Mouse (Mus musculus) gastrocnemius, adult 8-10 months (tissue): ENCODE data around the gene Fbxw22. TPM values are rescaled to one million over a fixed set of nuclear protein-coding genes. Genes with fewer than 3 reads are reported as not detected.
"Not testable (repeated sequence)": the region's sequence is repeated elsewhere in the genome, so short reads cannot be mapped to it uniquely, and the experiment has no call there.

ENCODE experiments used
- DNase-seq, 2 experiments: peaks; one replicate each; pipeline ENCODE4 v3.0.0; 2022; ENCODE audit warnings: low spot score in 2 of 2
- total RNA-seq, 4 experiments: library from RNA; stranded (reverse); gene quantifications; 2 replicates each; pipeline ENCODE4 v1.2.4; 2022

Gene Fbxw22
- not detected for total RNA-seq

DNA sequence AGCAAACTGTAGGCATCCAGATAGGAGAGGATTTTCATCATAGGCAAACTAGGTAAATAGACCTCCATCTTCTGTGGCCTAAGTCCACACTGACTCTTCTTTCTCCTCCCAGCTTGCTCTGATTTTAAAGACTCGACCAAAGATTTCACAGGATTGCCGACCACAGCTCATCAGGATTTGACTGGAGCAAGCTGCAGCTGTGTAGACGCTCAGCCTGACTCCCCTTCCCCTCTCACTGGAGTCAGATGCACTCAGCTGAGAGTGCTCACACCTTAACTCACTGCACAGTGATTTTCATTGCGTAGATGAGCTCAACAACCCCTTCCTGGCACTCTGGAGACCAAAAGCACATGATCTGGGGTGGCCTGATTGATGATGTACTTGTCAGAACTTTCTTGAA is at the start of gene Fbxw22:
Fbxw22 (minus strand) TSS at position 101 of the 400 bp plus-strand sequence.
- not testable (repeated sequence) for DNase-seq

DNA sequence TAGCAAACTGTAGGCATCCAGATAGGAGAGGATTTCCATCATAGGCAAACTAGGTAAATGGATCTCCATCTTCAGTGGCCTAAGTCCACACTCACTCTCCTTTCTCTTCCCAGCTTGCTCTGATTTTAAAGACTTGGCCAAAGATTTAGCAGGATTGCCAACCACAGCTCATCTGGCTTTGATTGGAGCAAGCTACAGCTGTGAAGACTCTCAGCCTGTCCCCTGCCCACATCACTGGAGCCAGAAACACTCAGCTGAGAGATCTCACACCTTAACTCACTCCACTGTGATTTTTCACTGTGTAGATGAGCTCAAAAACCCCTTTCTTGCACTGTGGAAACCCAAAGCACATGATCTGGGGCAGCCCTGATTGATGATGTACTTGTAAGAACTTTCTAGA is 44.9 kb upstream of the Fbxw22 start, which contains the start of gene Fbxw16:
Fbxw16 (minus strand) TSS at position 101 of the 400 bp plus-strand sequence.
- DNase-seq, result no peak

DNA sequence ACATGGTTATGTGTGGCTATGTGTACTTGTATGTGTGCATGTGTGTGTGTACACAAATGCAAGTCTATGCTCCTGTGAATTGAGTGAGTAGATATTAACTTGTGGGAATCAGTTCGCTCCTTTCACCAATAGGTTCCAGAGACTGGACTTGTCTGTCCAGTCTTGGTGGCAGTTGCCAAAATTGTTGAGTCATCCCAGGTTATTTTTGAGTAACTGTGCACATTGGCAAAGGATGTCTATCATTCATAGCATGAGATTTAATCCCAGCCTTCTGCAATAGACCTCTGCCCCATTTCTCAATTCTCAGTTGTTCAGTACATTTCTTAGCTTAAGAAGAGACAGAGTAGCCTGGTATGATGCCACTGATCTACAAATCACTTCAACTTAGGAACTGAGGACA is 28.9 kb upstream of the Fbxw22 start:
- DNase-seq, result no peak

DNA sequence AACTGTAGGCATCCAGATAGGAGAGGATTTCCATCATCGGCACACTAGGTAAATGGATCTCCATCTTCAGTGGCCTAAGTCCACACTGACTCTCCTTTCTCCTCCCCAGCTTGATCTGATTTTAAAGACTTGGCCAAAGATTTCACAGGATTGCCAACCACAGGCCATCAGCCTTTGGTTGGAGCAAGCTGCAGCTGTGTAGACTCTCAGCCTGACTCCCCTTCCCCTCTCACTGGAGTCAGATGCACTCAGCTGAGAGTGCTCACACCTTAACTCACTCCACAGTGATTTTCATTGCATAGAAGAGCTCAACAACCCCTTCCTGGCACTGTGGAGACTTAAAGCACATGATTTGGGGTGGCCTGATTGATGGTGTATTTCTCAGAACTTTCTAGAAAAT is 64.5 kb downstream of the Fbxw22 start, which contains the start of gene Fbxw28:
Fbxw28 (minus strand) TSS at position 101 of the 400 bp plus-strand sequence.
- not testable (repeated sequence) for DNase-seq

Other genes with a start within 250 kb of the Fbxw22 start
- not detected for gene Fbxw21, start 242.3 kb downstream of the Fbxw22 start, total RNA-seq
- not detected for gene Fbxw13, start 208.3 kb downstream of the Fbxw22 start, total RNA-seq
- gene Fbxw20, start 169.5 kb downstream of the Fbxw22 start, total RNA-seq, result not detected
- not detected for gene Fbxw14, start 116.6 kb downstream of the Fbxw22 start, total RNA-seq
- gene Fbxw28, start 64.6 kb downstream of the Fbxw22 start, total RNA-seq, result not detected
- not detected for gene Fbxw16, start 44.8 kb upstream of the Fbxw22 start, total RNA-seq
- gene Fbxw19, start 91.6 kb upstream of the Fbxw22 start, total RNA-seq, result not detected
- gene Fbxw15, start 164.0 kb upstream of the Fbxw22 start, total RNA-seq, result not detected
- gene Fbxw24, start 221.8 kb upstream of the Fbxw22 start, total RNA-seq, result not detected